Mouse (Mus musculus) intestine, embryonic 15.5 days (tissue): ENCODE data around the gene Nmrk2. TPM values are rescaled to one million over a fixed set of nuclear protein-coding genes. Genes with fewer than 3 reads are reported as not detected.
"Not testable (repeated sequence)": the region's sequence is repeated elsewhere in the genome, so short reads cannot be mapped to it uniquely, and the experiment has no call there.

ENCODE experiments used
- ATAC-seq: fragments of 200-750 bp; cut with Nextera tagmentation; 2 replicates; pipeline ENCODE4 v1.8.0; 2017; ENCODE audit warnings: moderate TSS enrichment, moderate library complexity
- H3K27ac ChIP-seq: fragments of 300-500 bp; sonication (generic); 2 replicates; pipeline ENCODE4 v1.5.1; 2015; ENCODE audit warnings: mild to moderate bottlenecking, inconsistent platforms
- H3K27me3 ChIP-seq: fragments of 300-500 bp; sonication (generic); replicated peaks from 2 replicates; pipeline ENCODE4 v1.6.1; 2015; ENCODE audit warnings: inconsistent platforms
- H3K36me3 ChIP-seq: fragments of 300-500 bp; sonication (generic); 2 replicates; pipeline ENCODE4 v1.6.1; 2015; ENCODE audit warnings: inconsistent platforms
- H3K4me1 ChIP-seq: fragments of 300-500 bp; sonication (generic); replicated peaks from 2 replicates; pipeline ENCODE4 v1.6.1; 2015; ENCODE audit warnings: inconsistent platforms
- H3K4me2 ChIP-seq: fragments of 300-500 bp; sonication (generic); replicated peaks from 2 replicates; pipeline ENCODE4 v1.6.1; 2015; ENCODE audit warnings: mild to moderate bottlenecking, inconsistent platforms
- H3K4me3 ChIP-seq: fragments of 300-500 bp; sonication (generic); replicated peaks from 2 replicates; pipeline ENCODE4 v1.5.1; 2015; ENCODE audit warnings: inconsistent platforms
- H3K9ac ChIP-seq: fragments of 300-500 bp; sonication (generic); 2 replicates; pipeline ENCODE4 v1.6.1; 2015; ENCODE audit warnings: inconsistent platforms
- H3K9me3 ChIP-seq: fragments of 300-500 bp; sonication (generic); 2 replicates; pipeline ENCODE4 v1.6.1; 2016; ENCODE audit warnings: inconsistent platforms
- WGBS: fragments of 180-500 bp; shearing (Covaris S2); methylation state at CpG from one replicate; pipeline ENCODE4 v1.1.7; 2015; 5-methylcytosine and 5-hydroxymethylcytosine counted together
- polyA plus RNA-seq: library from polyadenylated mRNA; unstranded; fragments of >200 nt; fragmentation: Nextera tagmentation; extraction: Ambion mirVana; gene quantifications from 2 replicates; pipeline ENCODE4 v1.2.1, GENCODE M21; 2015

The Nmrk2 gene
- polyA plus RNA-seq, 1 experiment from 2014 or later = not detected

GRCm38 (mm10) chr10:81179451-81180342 lies 22.2 kb downstream of the Nmrk2 start:
- WGBS = 86% methylated on average over 32 of the region's 32 CpGs
- Histone ChIP-seq H3K4me1 (peaks cover 48% of the 10 kb centered on the region), H3K9me3 (no peaks in the 10 kb centered on the region), H3K4me3 (no peak overlapping the region), H3K4me2 (no peak overlapping the region), H3K27ac (peak overlapping the region; percentile 29), H3K36me3 (peaks cover 54% of the 10 kb centered on the region), H3K9ac (no peak overlapping the region; the same call in 1 of the 2 replicates), H3K27me3 (no peaks in the 10 kb centered on the region)
- ATAC-seq = no peak

- Histone ChIP-seq H3K4me1 (peaks cover 46% of the 10 kb centered on the region), H3K27me3 (no peaks in the 10 kb centered on the region), H3K36me3 (peaks cover 49% of the 10 kb centered on the region), H3K4me2 (0 out of 2 replicates have a peak overlapping the region, but pooled peaks have one; percentile 92), H3K9me3 (no peaks in the 10 kb centered on the region), H3K4me3 (no peak overlapping the region), H3K9ac (no peak overlapping the region), H3K27ac (no peak overlapping the region)
- WGBS = 90% methylated on average over 11 of the region's 11 CpGs
- ATAC-seq = no peak
Measured at GRCm38 (mm10) chr10:81178927-81179326, 22.9 kb downstream of the Nmrk2 start.

GRCm38 (mm10) chr10:81177958-81178712 lies 23.7 kb downstream of the Nmrk2 start:
- H3K27ac ChIP-seq = peak overlapping the region; percentile 88; the same call in 1 of the 2 replicates
- H3K4me3 ChIP-seq = peak overlapping the region; percentile 97
- H3K9me3 ChIP-seq = no peaks in the 10 kb centered on the region
- H3K27me3 ChIP-seq = no peaks in the 10 kb centered on the region
- 53% methylated on average over 14 of the region's 14 CpGs for WGBS
- H3K4me1 ChIP-seq = peaks cover 46% of the 10 kb centered on the region
- H3K9ac ChIP-seq = peak overlapping the region; percentile 94
- H3K4me2 ChIP-seq = peak overlapping the region; percentile 92
- no peak for ATAC-seq
- H3K36me3 ChIP-seq = peaks cover 49% of the 10 kb centered on the region

GRCm38 (mm10) chr10:81177491-81177925 lies 24.3 kb downstream of the Nmrk2 start:
- peaks cover 48% of the 10 kb centered on the region for H3K4me1 ChIP-seq
- no peak for ATAC-seq
- WGBS = 8% methylated on average over 16 of the region's 16 CpGs
- H3K9me3 ChIP-seq = no peaks in the 10 kb centered on the region
- no peaks in the 10 kb centered on the region for H3K27me3 ChIP-seq
- peak overlapping the region; percentile 97 for H3K4me3 ChIP-seq
- peak overlapping the region; percentile 88 for H3K27ac ChIP-seq
- peak overlapping the region; percentile 94 for H3K9ac ChIP-seq
- H3K36me3 ChIP-seq = peaks cover 49% of the 10 kb centered on the region
- H3K4me2 ChIP-seq = peak overlapping the region; percentile 92

- under 1% methylated on average over 77 of the region's 77 CpGs for WGBS
- peaks cover 43% of the 10 kb centered on the region for H3K4me1 ChIP-seq
- peak within 1 kb of the TSS; percentile 94 for H3K9ac ChIP-seq
- H3K9me3 ChIP-seq = no peaks in the 10 kb centered on the region
- peak; percentile 86 for ATAC-seq
- H3K36me3 ChIP-seq = peaks cover 41% of the 10 kb centered on the region
- peak within 1 kb of the TSS; percentile 97 for H3K4me3 ChIP-seq
- peak within 1 kb of the TSS; percentile 92 for H3K4me2 ChIP-seq
- H3K27ac ChIP-seq = peak within 1 kb of the TSS; percentile 88
- H3K27me3 ChIP-seq = no peaks in the 10 kb centered on the region
Measured at GRCm38 (mm10) chr10:81176466-81177271, 25.2 kb downstream of the Nmrk2 start, which contains the start of gene Eef2. TSS of gene Eef2 (plus strand) at chr10:81176631.

GRCm38 (mm10) chr10:81175936-81176465 lies 25.9 kb downstream of the Nmrk2 start:
- Histone ChIP-seq H3K27me3 (no peaks in the 10 kb centered on the region), H3K27ac (peak overlapping the region; percentile 81), H3K36me3 (peaks cover 34% of the 10 kb centered on the region), H3K4me1 (peaks cover 39% of the 10 kb centered on the region), H3K4me2 (peak overlapping the region; percentile 55), H3K4me3 (peak overlapping the region; percentile 97), H3K9me3 (no peaks in the 10 kb centered on the region), H3K9ac (peak overlapping the region; percentile 32; the same call in 1 of the 2 replicates)
- peak; percentile 29 for ATAC-seq
- 4% methylated on average over 13 of the region's 13 CpGs for WGBS

GRCm38 (mm10) chr10:81175345-81175701 lies 26.5 kb downstream of the Nmrk2 start:
- H3K4me3 ChIP-seq = peak overlapping the region; percentile 28; the same call in 1 of the 2 replicates

GRCm38 (mm10) chr10:81174617-81175344 lies 27.1 kb downstream of the Nmrk2 start:
- Histone ChIP-seq H3K4me2 (peak overlapping the region; percentile 59), H3K9ac (peak overlapping the region; percentile 16; the same call in 1 of the 2 replicates), H3K36me3 (peaks cover 22% of the 10 kb centered on the region), H3K4me3 (peak overlapping the region; percentile 28), H3K4me1 (peaks cover 39% of the 10 kb centered on the region), H3K9me3 (no peaks in the 10 kb centered on the region), H3K27ac (peak overlapping the region; percentile 81), H3K27me3 (no peaks in the 10 kb centered on the region)
- WGBS = 4% methylated on average over 29 of the region's 29 CpGs
- peak; percentile 58 for ATAC-seq

More at GRCm38 (mm10) chr10:81175345-81175701, 26.5 kb downstream of the Nmrk2 start:
- peak overlapping the region; percentile 81 for H3K27ac ChIP-seq
- peak overlapping the region; percentile 59 for H3K4me2 ChIP-seq
- H3K27me3 ChIP-seq, ATAC-seq, H3K9me3 ChIP-seq, H3K9ac ChIP-seq: not testable (repeated sequence)
- 13% methylated on average over 4 of the region's 4 CpGs for WGBS
- peaks cover 39% of the 10 kb centered on the region for H3K4me1 ChIP-seq
- peaks cover 27% of the 10 kb centered on the region for H3K36me3 ChIP-seq

- Histone ChIP-seq H3K4me1 (peaks cover 33% of the 10 kb centered on the region), H3K27me3 (no peaks in the 10 kb centered on the region), H3K4me3 (no peak overlapping the region), H3K27ac (peak overlapping the region; percentile 75), H3K4me2 (peak overlapping the region; percentile 33), H3K9ac (no peak overlapping the region), H3K36me3 (peaks cover 6% of the 10 kb centered on the region), H3K9me3 (no peaks in the 10 kb centered on the region)
- ATAC-seq = 0 out of 2 replicates have a peak, but pooled peaks have one; percentile 13
- WGBS = 3% methylated on average over 21 of the region's 21 CpGs
Measured at GRCm38 (mm10) chr10:81173132-81173531, 28.7 kb downstream of the Nmrk2 start.

- ATAC-seq = peak; percentile 29; the same call in 1 of the 2 replicates
- not testable (repeated sequence) for H3K27me3 ChIP-seq, H3K36me3 ChIP-seq, H3K9me3 ChIP-seq, H3K9ac ChIP-seq, H3K4me3 ChIP-seq
- WGBS = 29% methylated on average over 14 of the region's 14 CpGs
- Histone ChIP-seq H3K4me2 (0 out of 2 replicates have a peak overlapping the region, but pooled peaks have one; percentile 89), H3K4me1 (peaks cover 27% of the 10 kb centered on the region), H3K27ac (peak overlapping the region; percentile 48; the same call in 1 of the 2 replicates)
Measured at GRCm38 (mm10) chr10:81169411-81169900, 32.4 kb downstream of the Nmrk2 start.
